Mouse (Mus musculus) forebrain, embryonic 15.5 days (tissue): ENCODE measurements around the gene Lrrc8e. TPM values are rescaled to one million over a fixed set of nuclear protein-coding genes. Genes with fewer than 3 reads are reported as not detected.
A peak's percentile ranks its signal among the peaks of the same experiment; 100 is the strongest.

Source experiments
- ATAC-seq: fragments of 200-750 bp; cut with Nextera tagmentation; replicated peaks from 2 replicates; pipeline ENCODE4 v1.8.0; 2017; ENCODE audit warnings: mild to moderate bottlenecking, moderate TSS enrichment, moderate library complexity
- H3K27ac ChIP-seq: fragments of 300-500 bp; sonication (generic); replicated peaks from 2 replicates; pipeline ENCODE4 v1.5.1; 2015; ENCODE audit warnings: mild to moderate bottlenecking, inconsistent platforms
- H3K27me3 ChIP-seq: fragments of 300-500 bp; sonication (generic); 2 replicates; pipeline ENCODE4 v1.6.1; 2015; ENCODE audit warnings: inconsistent platforms
- H3K36me3 ChIP-seq: fragments of 300-500 bp; sonication (generic); 2 replicates; pipeline ENCODE4 v1.6.1; 2015; ENCODE audit warnings: mild to moderate bottlenecking, inconsistent platforms
- H3K4me1 ChIP-seq: fragments of 300-500 bp; sonication (generic); 2 replicates; pipeline ENCODE4 v1.6.1; 2015; ENCODE audit warnings: inconsistent platforms
- H3K4me2 ChIP-seq: fragments of 300-500 bp; sonication (generic); replicated peaks from 2 replicates; pipeline ENCODE4 v1.6.1; 2015; ENCODE audit warnings: mild to moderate bottlenecking, inconsistent platforms
- H3K4me3 ChIP-seq: fragments of 300-500 bp; sonication (generic); 2 replicates; pipeline ENCODE4 v1.5.1; 2015; ENCODE audit warnings: mild to moderate bottlenecking, inconsistent platforms
- H3K9ac ChIP-seq: fragments of 300-500 bp; sonication (generic); replicated peaks from 2 replicates; pipeline ENCODE4 v1.6.1; 2015; ENCODE audit warnings: mild to moderate bottlenecking, inconsistent platforms
- H3K9me3 ChIP-seq: fragments of 300-500 bp; sonication (generic); 2 replicates; pipeline ENCODE4 v1.6.1; 2016; ENCODE audit warnings: inconsistent platforms
- WGBS: fragments of 180-500 bp; shearing (Covaris S2); methylation state at CpG from one replicate; pipeline ENCODE4 v1.1.7; 2015; ENCODE audit warnings: mixed read lengths; 5-methylcytosine and 5-hydroxymethylcytosine counted together
- polyA plus RNA-seq: library from polyadenylated mRNA; unstranded; fragments of >200 nt; fragmentation: Nextera tagmentation; extraction: Ambion mirVana; gene quantifications from 2 replicates; pipeline ENCODE4 v1.2.1, GENCODE M21; 2015

The Lrrc8e gene
- polyA plus RNA-seq = not detected in 2 replicates

- H3K36me3 ChIP-seq = no peaks in the 10 kb centered on the region
- H3K9me3 ChIP-seq = no peaks in the 10 kb centered on the region
- ATAC-seq = peak; percentile 41
- H3K4me3 ChIP-seq = no peak within 1 kb of the TSS
- 0 out of 2 replicates have a peak, but pooled peaks cover 7% of the 10 kb centered on the region for H3K27me3 ChIP-seq
- peaks cover 7% of the 10 kb centered on the region; the same call in 1 of the 2 replicates for H3K4me1 ChIP-seq
- whole genome bisulfite sequencing = 5% methylated on average over 33 of the region's 33 CpGs
- no peak within 1 kb of the TSS for H3K9ac ChIP-seq
- no peak within 1 kb of the TSS for H3K27ac ChIP-seq
- peak within 1 kb of the TSS; percentile 24 for H3K4me2 ChIP-seq
These were observed at the start of gene Lrrc8e for GRCm38 (mm10) chr8:4226739-4227347. Lrrc8e (plus strand) TSS chr8:4226827.

DNA sequence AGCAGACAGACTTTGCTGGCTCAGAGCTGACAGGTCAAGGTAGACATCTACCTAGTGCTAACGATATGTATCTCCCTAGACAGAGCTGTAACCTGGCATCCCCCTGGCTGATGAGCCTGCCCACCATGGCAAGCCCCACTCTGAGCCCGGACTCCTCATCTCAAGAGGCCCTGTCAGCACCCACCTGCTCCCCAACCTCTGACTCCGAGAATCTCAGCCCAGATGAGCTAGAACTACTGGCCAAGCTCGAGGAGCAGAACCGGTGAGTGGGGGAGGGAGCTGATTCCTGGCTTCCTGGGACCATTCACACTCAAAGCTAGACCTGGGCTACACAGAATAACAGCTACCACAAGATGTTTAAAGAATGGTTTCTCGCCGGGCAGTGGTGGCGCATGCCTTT, 43.2 kb upstream of the Lrrc8e start:
- no peak overlapping the region for H3K9ac ChIP-seq
- 86% methylated on average over 8 of the region's 8 CpGs for WGBS
- no peak overlapping the region for H3K4me3 ChIP-seq
- H3K27ac ChIP-seq = no peak overlapping the region
- no peaks in the 10 kb centered on the region for H3K27me3 ChIP-seq
- H3K4me2 ChIP-seq = no peak overlapping the region
- no peaks in the 10 kb centered on the region for H3K4me1 ChIP-seq
- no peak for ATAC-seq
- peaks cover 59% of the 10 kb centered on the region for H3K36me3 ChIP-seq
- H3K9me3 ChIP-seq = no peaks in the 10 kb centered on the region

DNA sequence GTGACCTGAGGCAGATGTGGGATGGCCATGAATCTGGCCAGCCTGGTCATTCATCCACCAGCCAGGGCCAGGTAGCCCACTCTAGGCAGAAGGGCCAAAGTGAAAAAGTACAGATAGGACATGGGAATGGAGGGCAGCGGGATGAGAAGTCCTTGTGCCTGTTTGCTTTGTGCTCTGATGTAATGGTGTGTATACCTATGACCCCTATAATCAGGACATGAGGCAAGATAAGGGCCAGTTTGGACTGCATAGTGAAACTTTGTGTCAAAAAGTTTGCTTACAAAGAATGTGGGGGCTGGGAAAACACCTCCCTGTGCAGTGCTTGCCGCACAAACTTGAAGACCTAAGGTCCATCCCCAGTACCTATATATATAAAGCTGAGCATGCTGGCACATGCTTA, 40.5 kb upstream of the Lrrc8e start:
- Histone ChIP-seq H3K4me3 (no peak overlapping the region), H3K27ac (no peak overlapping the region), H3K4me2 (no peak overlapping the region), H3K27me3 (no peaks in the 10 kb centered on the region), H3K9me3 (no peaks in the 10 kb centered on the region), H3K36me3 (peaks cover 69% of the 10 kb centered on the region), H3K9ac (no peak overlapping the region), H3K4me1 (no peaks in the 10 kb centered on the region)
- no peak for ATAC-seq
- WGBS = 96% methylated on average over 2 of the region's 2 CpGs

DNA sequence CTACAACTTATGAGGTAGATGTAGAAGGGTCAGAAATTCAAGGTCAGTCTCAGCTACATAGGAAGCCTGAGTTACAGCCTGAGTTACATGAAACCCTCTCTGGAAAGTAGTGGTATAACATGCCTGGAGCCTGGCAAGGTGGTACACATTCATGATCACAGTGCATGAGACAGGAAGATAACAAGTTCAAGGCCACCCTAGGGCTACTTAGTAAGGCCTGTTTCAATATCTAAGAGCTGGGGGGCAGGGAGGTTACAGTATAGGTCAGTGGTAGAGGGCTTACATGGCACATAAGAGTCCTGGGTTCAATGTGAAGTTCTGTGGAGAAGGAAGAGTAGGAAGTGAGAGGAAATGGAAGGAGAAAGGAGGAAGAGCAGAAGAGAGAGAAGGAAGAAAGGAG, 38.0 kb upstream of the Lrrc8e start:
- H3K4me3 ChIP-seq = no peak overlapping the region
- no peak overlapping the region for H3K4me2 ChIP-seq
- no peak for ATAC-seq
- no peaks in the 10 kb centered on the region for H3K27me3 ChIP-seq
- H3K36me3 ChIP-seq = peaks cover 63% of the 10 kb centered on the region
- H3K4me1 ChIP-seq = peaks cover 18% of the 10 kb centered on the region
- no peaks in the 10 kb centered on the region for H3K9me3 ChIP-seq
- H3K27ac ChIP-seq = no peak overlapping the region
- H3K9ac ChIP-seq = no peak overlapping the region

DNA sequence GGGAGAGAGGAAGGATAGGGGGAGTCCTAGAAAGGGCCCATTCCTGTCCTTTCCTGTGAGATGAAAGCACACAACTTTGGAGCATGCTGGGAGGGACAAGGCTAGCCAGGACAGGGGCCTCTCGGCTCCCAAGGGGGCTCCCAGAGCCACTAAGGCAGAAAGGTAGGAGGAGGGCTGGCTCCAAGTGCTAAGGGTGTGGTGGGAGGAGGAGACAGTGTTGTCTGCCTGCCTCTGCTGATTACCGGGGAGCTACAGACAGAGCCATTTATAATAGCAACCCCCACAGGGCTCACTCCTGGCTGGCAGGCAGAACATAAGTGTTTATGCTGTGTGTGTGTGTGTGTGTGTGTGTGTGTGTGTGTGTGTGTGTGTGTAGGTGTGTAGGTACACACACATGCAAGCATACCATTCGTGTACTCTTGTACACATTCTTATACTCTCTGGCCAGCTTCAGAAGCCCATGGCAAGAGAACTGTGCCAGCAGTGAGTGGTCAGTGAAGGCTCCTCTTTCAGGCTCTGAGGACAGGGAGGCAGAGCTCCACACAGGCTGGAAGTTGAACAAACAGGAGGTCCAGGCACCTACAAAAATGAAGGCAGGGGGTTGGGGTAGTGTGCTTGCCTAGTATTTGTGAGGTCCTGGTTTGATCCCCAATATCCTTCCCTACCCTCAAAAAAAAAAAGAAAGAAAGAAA, 37.5 kb upstream of the Lrrc8e start:
- no peaks in the 10 kb centered on the region for H3K27me3 ChIP-seq
- ATAC-seq = no peak
- WGBS = 41% methylated on average over 3 of the region's 3 CpGs

GRCm38 (mm10) chr8:4192305-4192704, 34.3 kb upstream of the Lrrc8e start:
- no peak overlapping the region for H3K9ac ChIP-seq
- 38% methylated on average over 5 of the region's 5 CpGs for WGBS
- peaks cover 48% of the 10 kb centered on the region for H3K36me3 ChIP-seq
- peaks cover 18% of the 10 kb centered on the region for H3K4me1 ChIP-seq
- peak; percentile 36 for ATAC-seq
- H3K27ac ChIP-seq = peak overlapping the region; percentile 70
- H3K9me3 ChIP-seq = no peaks in the 10 kb centered on the region
- no peaks in the 10 kb centered on the region for H3K27me3 ChIP-seq
- H3K4me3 ChIP-seq = no peak overlapping the region
- no peak overlapping the region for H3K4me2 ChIP-seq

More for the DNA sequence above, 37.5 kb upstream of the Lrrc8e start:
- H3K9ac ChIP-seq = no peak overlapping the region
- no peak overlapping the region for H3K27ac ChIP-seq
- peaks cover 18% of the 10 kb centered on the region for H3K4me1 ChIP-seq
- peaks cover 62% of the 10 kb centered on the region for H3K36me3 ChIP-seq
- no peak overlapping the region for H3K4me2 ChIP-seq
- H3K9me3 ChIP-seq = no peaks in the 10 kb centered on the region
- no peak overlapping the region for H3K4me3 ChIP-seq

DNA sequence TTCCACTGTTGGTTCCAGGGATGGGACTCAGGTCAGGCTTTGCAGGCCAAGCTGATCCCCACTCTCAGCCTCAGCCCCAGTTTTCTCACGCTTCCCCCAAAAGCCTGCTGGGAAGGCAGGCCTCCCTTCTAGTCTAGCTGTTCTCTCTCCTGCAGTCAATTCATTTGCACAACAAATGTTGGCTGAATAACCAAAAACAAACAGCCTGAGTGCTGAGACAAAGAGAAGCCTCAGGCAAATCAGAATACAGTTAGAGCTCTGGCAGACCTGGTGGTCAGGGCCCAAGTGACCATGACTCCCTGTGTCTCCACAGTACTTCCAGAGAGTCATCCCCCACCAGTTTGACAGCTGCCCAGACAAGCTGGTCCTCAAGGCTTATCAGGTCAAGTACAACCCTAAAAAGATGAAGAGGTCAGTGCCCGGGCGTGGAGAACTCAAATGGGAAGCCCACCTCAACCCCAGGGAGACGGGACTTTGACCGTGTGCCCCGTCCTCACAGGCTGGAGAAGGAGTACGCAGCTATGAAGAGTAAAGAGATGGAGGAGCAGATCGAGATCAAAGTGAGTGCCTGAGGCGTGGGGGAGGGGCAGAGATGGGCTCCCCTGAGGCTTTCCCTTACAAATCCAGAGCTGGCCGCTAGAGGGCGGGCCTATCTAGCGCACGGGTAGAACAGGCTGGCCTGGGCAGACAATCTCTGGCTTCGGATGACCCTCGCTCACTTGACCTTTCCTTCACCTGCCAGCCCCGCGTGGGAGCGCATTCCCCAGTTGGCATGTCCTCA, 33.6 kb upstream of the Lrrc8e start:
- Histone ChIP-seq H3K27ac (peak overlapping the region; percentile 70), H3K4me1 (peaks cover 18% of the 10 kb centered on the region), H3K9me3 (no peaks in the 10 kb centered on the region), H3K36me3 (peaks cover 44% of the 10 kb centered on the region), H3K4me3 (no peak overlapping the region), H3K27me3 (no peaks in the 10 kb centered on the region), H3K9ac (no peak overlapping the region), H3K4me2 (no peak overlapping the region)
- 1% methylated on average over 18 of the region's 18 CpGs for WGBS
- peak; percentile 88 for ATAC-seq

DNA sequence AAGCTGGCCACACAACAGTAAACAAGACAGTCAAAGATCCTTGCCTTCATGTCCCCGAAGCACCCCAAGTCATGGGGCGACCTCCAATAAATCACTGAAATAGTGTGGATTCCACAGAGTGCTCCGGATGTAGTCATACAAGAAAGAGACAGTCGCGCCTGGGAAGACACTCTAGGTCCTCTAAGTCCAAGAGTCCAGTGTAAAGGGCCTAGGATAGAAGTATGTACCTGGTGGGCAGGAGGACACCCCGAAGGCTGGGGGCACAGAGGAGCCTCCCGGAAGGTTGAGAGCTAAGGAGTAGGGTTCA, 33.1 kb upstream of the Lrrc8e start:
- WGBS = 57% methylated on average over 7 of the region's 7 CpGs
- peak; percentile 17 for ATAC-seq
- H3K27ac ChIP-seq = peak overlapping the region; percentile 70; the same call in 1 of the 2 replicates

DNA sequence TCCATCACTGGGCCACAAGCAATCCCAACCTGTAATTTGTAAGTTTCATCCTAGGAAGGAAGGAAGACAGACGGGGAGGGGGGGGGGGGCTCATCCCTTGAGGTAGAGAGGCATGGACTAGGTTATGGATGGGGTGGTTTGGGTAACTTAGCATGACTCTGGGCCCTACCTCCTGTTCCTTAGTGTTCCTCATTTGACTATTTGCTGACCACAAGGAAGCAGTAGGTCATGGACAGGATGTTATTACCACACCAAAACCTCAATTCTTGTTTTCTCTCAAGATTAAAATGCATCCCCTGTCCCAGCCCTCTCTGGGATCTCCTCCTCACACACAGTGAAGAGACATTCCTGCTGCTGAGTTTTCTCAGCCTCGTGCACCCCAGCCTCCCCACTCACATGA, 25.3 kb upstream of the Lrrc8e start:
- no peak overlapping the region for H3K4me3 ChIP-seq
- peaks cover 70% of the 10 kb centered on the region for H3K36me3 ChIP-seq
- ATAC-seq = no peak
- no peak overlapping the region for H3K27ac ChIP-seq
- H3K4me2 ChIP-seq = no peak overlapping the region
- WGBS = 79% methylated on average over 2 of the region's 2 CpGs
- peaks cover 7% of the 10 kb centered on the region for H3K4me1 ChIP-seq
- no peaks in the 10 kb centered on the region for H3K9me3 ChIP-seq
- H3K27me3 ChIP-seq = peaks cover 16% of the 10 kb centered on the region
- no peak overlapping the region for H3K9ac ChIP-seq

More for the DNA sequence above, 33.1 kb upstream of the Lrrc8e start:
- peaks cover 41% of the 10 kb centered on the region for H3K36me3 ChIP-seq
- H3K4me1 ChIP-seq = peaks cover 18% of the 10 kb centered on the region
- H3K9me3 ChIP-seq = no peaks in the 10 kb centered on the region
- no peak overlapping the region for H3K9ac ChIP-seq
- H3K27me3 ChIP-seq = no peaks in the 10 kb centered on the region
- H3K4me3 ChIP-seq = no peak overlapping the region
- H3K4me2 ChIP-seq = no peak overlapping the region

DNA sequence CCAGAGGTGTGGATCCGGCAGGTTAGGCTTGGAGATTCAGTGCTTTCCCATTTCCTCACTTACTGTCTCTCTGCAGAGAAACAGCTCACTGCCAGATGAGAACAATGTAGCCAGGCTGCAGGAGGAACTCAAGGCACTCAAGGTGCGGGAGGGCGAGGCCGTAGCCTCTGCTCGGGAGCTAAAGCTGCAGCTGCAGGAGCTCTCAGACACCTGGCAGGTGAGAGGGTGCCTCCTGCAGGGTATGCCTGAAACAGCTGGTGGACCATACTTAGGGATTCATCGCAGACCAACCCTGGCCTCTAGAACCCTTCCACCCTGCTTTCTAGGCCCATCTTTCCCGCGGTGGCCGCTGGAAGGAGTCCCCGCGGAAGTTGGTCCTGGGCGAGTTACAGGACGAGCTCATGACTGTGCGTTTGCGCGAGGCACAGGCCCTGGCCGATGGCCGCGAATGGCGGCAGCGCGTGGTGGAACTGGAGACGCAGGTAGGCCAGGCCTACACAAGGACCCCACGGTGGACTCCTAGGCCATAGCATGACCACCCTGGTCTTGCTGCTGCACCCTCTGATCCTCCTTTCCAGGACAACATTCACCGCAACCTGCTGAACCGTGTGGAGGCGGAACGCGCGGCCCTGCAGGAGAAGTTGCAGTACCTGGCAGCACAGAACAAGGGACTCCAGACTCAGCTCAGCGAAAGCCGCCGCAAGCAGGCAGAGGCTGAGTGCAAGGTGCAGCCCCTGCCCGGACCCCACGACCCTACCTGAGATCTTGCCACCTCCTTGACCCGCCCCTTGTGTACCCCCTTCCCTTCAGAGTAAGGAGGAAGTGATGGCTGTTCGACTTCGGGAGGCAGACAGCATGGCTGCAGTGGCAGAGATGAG, 21.1 kb upstream of the Lrrc8e start:
- 25% methylated on average over 38 of the region's 38 CpGs for WGBS
- H3K36me3 ChIP-seq = peaks cover 66% of the 10 kb centered on the region
- H3K4me2 ChIP-seq = no peak overlapping the region
- H3K27me3 ChIP-seq = peaks cover 16% of the 10 kb centered on the region
- H3K4me3 ChIP-seq = no peak overlapping the region
- ATAC-seq = 0 out of 2 replicates have a peak, but pooled peaks have one; percentile 5
- H3K9me3 ChIP-seq = no peaks in the 10 kb centered on the region
- H3K27ac ChIP-seq = no peak overlapping the region
- no peak overlapping the region for H3K9ac ChIP-seq
- peaks cover 16% of the 10 kb centered on the region for H3K4me1 ChIP-seq

DNA sequence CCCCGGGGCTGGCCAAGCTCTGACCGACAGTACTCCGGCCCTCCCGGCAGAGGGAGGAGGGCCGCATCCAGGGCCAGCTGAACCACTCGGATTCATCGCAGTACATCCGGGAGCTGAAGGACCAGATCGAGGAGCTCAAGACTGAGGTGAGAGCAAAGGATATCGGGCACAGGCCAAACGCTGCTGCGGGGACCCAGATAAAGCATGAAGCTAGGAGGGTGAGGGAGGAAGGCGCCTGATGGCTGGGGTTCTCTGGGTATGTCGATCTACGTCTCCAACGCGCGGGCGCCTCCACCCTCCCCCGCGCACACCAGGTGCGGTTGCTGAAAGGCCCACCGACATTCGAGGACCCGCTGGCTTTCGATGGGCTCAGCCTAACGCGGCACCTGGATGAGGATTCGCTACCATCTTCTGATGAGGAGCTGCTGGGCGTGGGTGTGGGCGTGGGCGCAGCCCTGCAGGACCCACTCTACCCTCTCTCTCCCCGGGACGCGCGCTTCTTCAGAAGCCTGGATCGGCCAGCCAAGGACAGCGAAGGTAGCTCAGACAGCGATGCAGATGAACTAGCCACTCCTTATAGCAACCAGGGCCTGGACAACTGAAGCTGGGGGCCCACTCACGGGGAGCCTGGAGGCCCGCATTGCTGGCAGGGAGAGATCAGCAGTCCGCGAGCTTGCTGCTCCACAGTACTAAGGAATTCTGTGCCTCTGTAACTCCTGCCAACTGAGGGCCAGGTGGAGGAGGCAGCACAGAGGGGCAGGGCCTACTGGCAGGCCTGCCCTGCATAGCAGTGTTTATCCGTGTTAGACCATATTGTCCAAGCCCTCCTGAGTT, 20.2 kb upstream of the Lrrc8e start:
- Histone ChIP-seq H3K4me1 (peaks cover 16% of the 10 kb centered on the region), H3K4me2 (no peak overlapping the region), H3K27ac (no peak overlapping the region), H3K36me3 (peaks cover 64% of the 10 kb centered on the region), H3K4me3 (no peak overlapping the region), H3K9me3 (no peaks in the 10 kb centered on the region), H3K27me3 (peaks cover 16% of the 10 kb centered on the region), H3K9ac (no peak overlapping the region)
- ATAC-seq = peak; percentile 20; the same call in 1 of the 2 replicates
- WGBS = 14% methylated on average over 44 of the region's 44 CpGs
